Mouse (Mus musculus) hindbrain, postnatal 0 days (tissue): Measurements from ENCODE around the gene Fcamr. TPM values are rescaled to one million over a fixed set of nuclear protein-coding genes. Genes with fewer than 3 reads are reported as not detected.
A peak's percentile ranks its signal among the peaks of the same experiment; 100 is the strongest.

Experiments used
- ATAC-seq: fragments of 200-750 bp; cut with Nextera tagmentation; 2 replicates; pipeline ENCODE4 v1.8.0; 2017; ENCODE audit warnings: mild to moderate bottlenecking, moderate TSS enrichment, moderate library complexity
- DNase-seq: peaks from one replicate; pipeline ENCODE4 v3.0.0-alpha.2; 2015; ENCODE audit warnings: low spot score
- H3K27ac ChIP-seq: fragments of 300-500 bp; sonication (generic); 2 replicates; pipeline ENCODE4 v1.5.1; 2014; ENCODE audit warnings: mild to moderate bottlenecking
- H3K27me3 ChIP-seq: fragments of 300-500 bp; sonication (generic); 2 replicates; pipeline ENCODE4 v1.6.1; 2014; ENCODE audit warnings: low read length, mixed read lengths; ENCODE audit not compliant: insufficient read depth
- H3K36me3 ChIP-seq: fragments of 300-500 bp; sonication (generic); 2 replicates; pipeline ENCODE4 v1.6.1; 2014; ENCODE audit warnings: low read length, mixed read lengths; ENCODE audit not compliant: insufficient read depth
- H3K4me1 ChIP-seq: fragments of 300-500 bp; sonication (generic); 2 replicates; pipeline ENCODE4 v1.6.1; 2014; ENCODE audit warnings: antibody characterized with exemption, low read length, mixed read lengths; ENCODE audit not compliant: insufficient read depth
- H3K4me2 ChIP-seq: fragments of 300-500 bp; sonication (generic); 2 replicates; pipeline ENCODE4 v1.6.1; 2014; ENCODE audit warnings: low read depth, mild to moderate bottlenecking, low read length, moderate library complexity, mixed read lengths
- H3K4me3 ChIP-seq: fragments of 300-500 bp; sonication (generic); 2 replicates; pipeline ENCODE4 v1.5.1; 2014; ENCODE audit warnings: low read length
- H3K9ac ChIP-seq: fragments of 300-500 bp; sonication (generic); replicated peaks from 2 replicates; pipeline ENCODE4 v1.6.1; 2014; ENCODE audit warnings: mild to moderate bottlenecking, low read length, moderate library complexity, mixed read lengths
- H3K9me3 ChIP-seq: fragments of 300-500 bp; sonication (generic); 2 replicates; pipeline ENCODE4 v1.6.1; 2016; ENCODE audit warnings: low read length, mixed read lengths
- CTCF ChIP-seq: IDR thresholded peaks from 2 replicates; pipeline ENCODE4 v1.5.1; 2016; ENCODE audit warnings: antibody characterized with exemption, control low read depth, low read depth
- WGBS: fragments of 180-500 bp; shearing (Covaris S2); extraction: QIAGEN DNeasy Blood & Tissue Kit; methylation state at CpG from one replicate; pipeline ENCODE4 v1.1.7; 2014; 5-methylcytosine and 5-hydroxymethylcytosine counted together
- polyA plus RNA-seq: library from polyadenylated mRNA; unstranded; fragments of >200 nt; fragmentation: Nextera tagmentation; extraction: Ambion mirVana; gene quantifications from 2 replicates; pipeline ENCODE4 v1.2.1, GENCODE M21; 2015
- total RNA-seq: library from RNA; depleted of rRNA; stranded (reverse); fragments of >200 nt; gene quantifications from 2 replicates; pipeline ENCODE4 v1.2.3, GENCODE M21; 2014

Fcamr gene
- total and polyA plus RNA-seq, 2 experiments from 2014 or later: not detected

DNA sequence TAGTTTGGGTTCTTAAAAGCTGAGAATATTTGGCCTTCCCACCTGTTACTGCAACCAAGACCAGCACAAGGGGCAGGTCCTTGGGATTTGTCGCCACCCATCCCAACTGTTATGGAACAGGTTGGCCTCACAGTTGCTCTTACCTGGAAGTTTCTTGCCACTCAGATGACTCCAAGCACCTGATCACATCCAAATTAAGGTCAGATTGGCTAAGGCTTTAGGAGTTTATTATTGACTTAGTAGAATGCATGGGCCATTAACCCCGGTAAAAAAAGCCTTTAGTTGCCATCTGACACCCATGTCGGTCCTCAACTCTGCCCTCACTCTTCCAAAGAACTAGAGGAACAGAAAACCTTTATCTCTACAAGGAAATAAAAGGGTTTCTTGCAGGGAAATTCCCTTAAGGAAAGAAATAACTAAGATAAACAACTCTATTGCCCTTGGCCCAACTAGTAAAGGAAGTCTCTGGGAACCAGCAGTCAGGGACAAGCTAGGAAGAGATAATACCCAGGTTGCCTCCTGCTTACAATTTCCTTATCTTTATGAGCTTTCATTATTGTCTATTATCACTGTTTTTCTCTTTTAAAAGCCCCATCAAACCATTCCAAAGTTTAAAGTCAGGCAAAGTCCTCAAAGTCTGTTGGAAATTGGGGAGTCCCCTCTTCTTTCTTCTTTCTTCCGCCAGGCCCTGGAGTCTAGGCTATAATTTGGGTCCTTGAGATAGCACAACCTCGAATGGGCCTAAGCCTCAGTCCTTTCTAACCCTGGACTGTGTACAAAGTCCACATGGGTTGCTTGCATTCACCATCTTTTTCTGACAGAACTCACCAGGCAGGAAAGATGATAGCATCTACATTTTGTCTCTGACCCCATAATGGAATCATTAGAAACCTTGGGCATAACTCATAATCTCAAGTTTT lies 31.8 kb downstream of the Fcamr start:
- no peaks in the 10 kb centered on the region for H3K27me3 ChIP-seq
- 80% methylated on average over 5 of the region's 5 CpGs for WGBS
- DNase-seq: no peak
- no peak overlapping the region for H3K4me3 ChIP-seq
- no peaks in the 10 kb centered on the region for H3K36me3 ChIP-seq
- no peak for TF ChIP-seq CTCF
- no peak overlapping the region for H3K4me2 ChIP-seq
- no peak for ATAC-seq
- no peak overlapping the region for H3K9ac ChIP-seq
- no peaks in the 10 kb centered on the region for H3K9me3 ChIP-seq
- H3K4me1 ChIP-seq: no peaks in the 10 kb centered on the region
- no peak overlapping the region for H3K27ac ChIP-seq

DNA sequence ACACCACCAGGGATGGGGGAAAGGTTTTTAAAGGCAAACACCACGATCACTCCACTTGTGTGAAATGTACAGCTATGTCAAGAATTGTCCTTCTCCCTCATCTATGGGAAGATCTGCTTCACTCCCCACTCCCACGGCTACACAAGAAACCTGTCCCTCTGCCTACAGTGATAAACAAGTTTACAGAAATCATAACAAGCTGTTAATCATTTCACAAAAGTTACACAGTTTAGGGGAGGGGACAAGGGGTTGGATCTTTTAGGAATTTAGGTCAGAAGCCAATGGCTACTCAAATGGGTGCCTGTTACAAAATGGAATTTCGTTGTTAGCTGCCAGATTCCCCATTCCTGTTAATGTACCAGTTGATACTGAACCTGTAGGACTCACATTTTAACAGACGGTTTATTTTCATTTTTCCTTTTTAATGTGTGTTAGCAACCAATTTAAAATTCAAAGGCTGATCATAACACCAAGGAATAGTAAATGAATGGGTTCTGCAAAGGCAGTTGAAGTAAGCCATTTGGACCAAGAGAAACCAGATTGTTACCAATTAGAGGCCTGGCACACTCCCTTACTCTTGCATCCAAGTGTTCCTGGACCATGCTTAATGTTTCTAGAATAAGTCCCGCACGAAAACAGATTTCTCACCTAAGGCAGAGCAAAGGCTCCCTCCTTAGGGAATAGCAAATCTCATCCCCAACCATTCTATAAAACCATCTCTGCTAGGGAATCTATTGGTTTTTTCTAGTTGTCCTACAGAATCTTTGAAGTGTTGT lies 34.6 kb downstream of the Fcamr start:
- H3K27ac ChIP-seq: no peak overlapping the region
- H3K4me3 ChIP-seq: no peak overlapping the region
- H3K27me3 ChIP-seq: no peaks in the 10 kb centered on the region
- H3K9ac ChIP-seq: no peak overlapping the region
- no peak overlapping the region for H3K4me2 ChIP-seq
- no peak for ATAC-seq
- H3K9me3 ChIP-seq: no peaks in the 10 kb centered on the region
- no peaks in the 10 kb centered on the region for H3K4me1 ChIP-seq
- WGBS: 81% methylated on average over 6 of the region's 6 CpGs
- TF ChIP-seq CTCF: no peak
- H3K36me3 ChIP-seq: no peaks in the 10 kb centered on the region
- DNase-seq: no peak

DNA sequence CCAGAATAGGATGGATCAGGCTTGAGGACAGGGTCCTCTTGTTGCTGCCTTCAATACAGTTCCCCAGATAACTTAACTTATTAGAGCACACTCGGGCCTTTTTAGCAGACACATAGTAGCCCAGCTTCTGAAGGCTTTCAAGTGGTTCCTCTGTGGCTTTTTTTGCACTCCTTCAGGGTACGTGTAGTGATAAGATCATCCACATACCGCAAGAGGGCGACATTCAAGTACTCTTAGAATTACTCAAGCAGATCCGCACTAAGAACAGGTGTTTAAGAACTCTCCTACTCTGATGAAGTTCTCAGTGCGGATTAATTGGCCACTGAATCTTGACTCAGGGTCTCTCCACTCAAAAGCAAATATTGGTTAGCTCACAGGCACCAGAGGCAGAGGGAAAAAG lies 37.6 kb downstream of the Fcamr start:
- Histone ChIP-seq H3K36me3 (no peaks in the 10 kb centered on the region), H3K9me3 (no peaks in the 10 kb centered on the region), H3K27ac (no peak overlapping the region), H3K4me2 (no peak overlapping the region), H3K4me3 (no peak overlapping the region), H3K27me3 (no peaks in the 10 kb centered on the region), H3K4me1 (no peaks in the 10 kb centered on the region), H3K9ac (no peak overlapping the region)
- 53% methylated on average over 6 of the region's 6 CpGs for WGBS
- peak; percentile 22 for DNase-seq
- TF ChIP-seq CTCF: peak; percentile 36
- ATAC-seq: no peak

DNA sequence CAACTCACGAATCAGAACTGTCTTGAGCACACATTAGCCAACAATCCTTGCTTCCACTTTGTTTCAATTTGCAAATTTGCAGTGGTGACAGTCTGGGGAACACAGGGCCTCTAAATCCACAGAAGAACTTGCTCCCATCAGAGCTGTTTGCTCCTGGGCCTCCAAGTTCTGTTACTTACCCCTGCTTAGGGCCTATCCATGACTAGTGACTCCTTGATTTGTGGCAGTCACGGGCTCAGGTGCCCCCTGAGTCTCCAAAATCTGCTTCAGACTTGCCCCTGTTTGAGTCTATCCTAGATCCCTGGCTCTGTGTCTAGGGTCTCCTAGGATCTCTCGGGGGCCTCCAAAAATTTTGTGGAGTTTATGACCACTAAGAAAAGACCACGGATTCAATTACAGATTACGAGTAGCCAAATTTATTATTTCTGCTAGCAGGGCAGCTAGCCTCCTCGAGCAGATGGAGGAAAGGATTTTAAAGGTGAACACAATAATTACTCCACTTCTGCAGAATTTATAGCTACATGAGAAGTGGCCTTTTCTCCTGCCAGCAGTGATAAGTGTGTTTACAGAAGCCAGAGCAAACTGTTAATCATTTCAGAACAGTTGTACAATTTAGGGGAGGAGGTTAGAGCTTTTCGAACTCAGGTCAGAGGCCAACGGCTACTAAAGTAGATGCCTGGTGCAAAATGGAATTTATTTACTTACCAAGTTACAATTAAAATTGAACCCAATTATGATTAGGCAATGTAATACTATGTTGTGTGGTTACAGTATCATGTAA lies 40.1 kb downstream of the Fcamr start:
- no peak overlapping the region for H3K9ac ChIP-seq
- ATAC-seq: no peak
- 77% methylated on average over 8 of the region's 8 CpGs for WGBS
- H3K4me3 ChIP-seq: no peak overlapping the region
- no peaks in the 10 kb centered on the region for H3K36me3 ChIP-seq
- H3K4me1 ChIP-seq: no peaks in the 10 kb centered on the region
- no peak for TF ChIP-seq CTCF
- no peak overlapping the region for H3K4me2 ChIP-seq
- no peak overlapping the region for H3K27ac ChIP-seq
- no peak for DNase-seq
- no peaks in the 10 kb centered on the region for H3K27me3 ChIP-seq
- no peaks in the 10 kb centered on the region for H3K9me3 ChIP-seq

DNA sequence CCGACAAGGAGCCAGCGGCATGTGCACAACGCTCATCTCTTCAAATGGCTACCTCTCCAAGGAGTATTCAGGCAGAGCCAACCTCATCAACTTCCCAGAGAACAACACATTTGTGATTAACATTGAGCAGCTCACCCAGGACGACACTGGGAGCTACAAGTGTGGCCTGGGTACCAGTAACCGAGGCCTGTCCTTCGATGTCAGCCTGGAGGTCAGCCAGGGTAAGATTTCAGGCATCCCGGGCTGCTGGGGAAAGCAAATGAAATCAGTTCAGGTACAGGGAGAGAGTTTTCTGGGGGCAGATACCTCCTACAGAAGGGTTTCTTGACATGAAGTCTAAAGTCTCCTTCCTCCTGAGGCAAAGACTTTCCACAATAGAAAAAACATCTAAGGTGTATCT lies 40.9 kb downstream of the Fcamr start:
- no peak for TF ChIP-seq CTCF

DNA sequence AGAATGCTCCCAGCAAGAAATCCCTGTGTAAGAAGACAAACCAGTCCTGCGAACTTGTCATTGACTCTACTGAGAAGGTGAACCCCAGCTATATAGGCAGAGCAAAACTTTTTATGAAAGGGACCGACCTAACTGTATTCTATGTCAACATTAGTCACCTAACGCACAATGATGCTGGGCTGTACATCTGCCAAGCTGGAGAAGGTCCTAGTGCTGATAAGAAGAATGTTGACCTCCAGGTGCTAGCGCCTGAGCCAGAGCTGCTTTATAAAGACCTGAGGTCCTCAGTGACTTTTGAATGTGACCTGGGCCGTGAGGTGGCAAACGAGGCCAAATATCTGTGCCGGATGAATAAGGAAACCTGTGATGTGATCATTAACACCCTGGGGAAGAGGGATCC lies 43.8 kb downstream of the Fcamr start:
- WGBS: 92% methylated on average over 7 of the region's 7 CpGs
- TF ChIP-seq CTCF: no peak
- no peak for ATAC-seq

More for the DNA sequence above, 40.9 kb downstream of the Fcamr start:
- Histone ChIP-seq H3K9ac (no peak overlapping the region), H3K9me3 (no peaks in the 10 kb centered on the region), H3K27me3 (no peaks in the 10 kb centered on the region), H3K4me3 (no peak overlapping the region), H3K4me2 (no peak overlapping the region), H3K27ac (no peak overlapping the region), H3K36me3 (no peaks in the 10 kb centered on the region), H3K4me1 (no peaks in the 10 kb centered on the region)
- no peak for DNase-seq
- no peak for ATAC-seq
- 89% methylated on average over 7 of the region's 7 CpGs for WGBS

More for the DNA sequence above, 43.8 kb downstream of the Fcamr start:
- no peak overlapping the region for H3K9ac ChIP-seq
- H3K4me2 ChIP-seq: no peak overlapping the region
- no peaks in the 10 kb centered on the region for H3K27me3 ChIP-seq
- H3K4me1 ChIP-seq: no peaks in the 10 kb centered on the region
- H3K4me3 ChIP-seq: no peak overlapping the region
- H3K36me3 ChIP-seq: no peaks in the 10 kb centered on the region
- H3K9me3 ChIP-seq: no peaks in the 10 kb centered on the region
- DNase-seq: no peak
- no peak overlapping the region for H3K27ac ChIP-seq
